Mouse (Mus musculus): ENCODE data around the gene Fip1l1. TPM values are rescaled to one million over a fixed set of nuclear protein-coding genes. Genes with fewer than 3 reads are reported as not detected.

Fip1l1 gene
- total RNA-seq, 4 experiments from 2014 or later = 60.7 to 70.3 (median 65.0) TPM

- DNase-seq (ENCODE audit: low spot score in 2 of 2) = no peak
Observed at GRCm38 (mm10) chr5:74613491-74614151, 78.4 kb downstream of the Fip1l1 start.

- DNase-seq (ENCODE audit: low spot score in 2 of 2) = no peak
Observed at GRCm38 (mm10) chr5:74617816-74618572, 82.7 kb downstream of the Fip1l1 start.

GRCm38 (mm10) chr5:74618573-74619059 is 83.4 kb downstream of the Fip1l1 start:
- no peak for DNase-seq (ENCODE audit: low spot score in 2 of 2)

- no peak for DNase-seq (ENCODE audit: low spot score in 2 of 2)
Observed at GRCm38 (mm10) chr5:74621691-74622470, 86.6 kb downstream of the Fip1l1 start.

GRCm38 (mm10) chr5:74623316-74624000 is 88.2 kb downstream of the Fip1l1 start:
- no peak for DNase-seq (ENCODE audit: low spot score in 2 of 2)

- no peak for DNase-seq (ENCODE audit: low spot score in 2 of 2)
Observed at GRCm38 (mm10) chr5:74624385-74624784, 89.1 kb downstream of the Fip1l1 start.

- no peak for DNase-seq (ENCODE audit: low spot score in 2 of 2)
Observed at GRCm38 (mm10) chr5:74628001-74628400, 92.8 kb downstream of the Fip1l1 start.

- DNase-seq (ENCODE audit: low spot score in 2 of 2) = no peak
Observed at GRCm38 (mm10) chr5:74632369-74633114, 97.3 kb downstream of the Fip1l1 start.

GRCm38 (mm10) chr5:74633453-74633852 is 98.2 kb downstream of the Fip1l1 start:
- no peak for DNase-seq (ENCODE audit: low spot score in 2 of 2)

- no peak for DNase-seq (ENCODE audit: low spot score in 2 of 2)
Observed at GRCm38 (mm10) chr5:74634391-74634790, 99.1 kb downstream of the Fip1l1 start.

GRCm38 (mm10) chr5:74639516-74639915 is 104.3 kb downstream of the Fip1l1 start:
- no peak for DNase-seq (ENCODE audit: low spot score in 2 of 2)

- no peak for DNase-seq (ENCODE audit: low spot score in 2 of 2)
Observed at GRCm38 (mm10) chr5:74640504-74640903, 105.3 kb downstream of the Fip1l1 start.

GRCm38 (mm10) chr5:74641000-74641399 is 105.8 kb downstream of the Fip1l1 start:
- DNase-seq (ENCODE audit: low spot score in 2 of 2) = peak in 1 of 2 experiments; percentile 8

- DNase-seq (ENCODE audit: low spot score in 2 of 2) = no peak
Observed at GRCm38 (mm10) chr5:74642291-74642690, 107.0 kb downstream of the Fip1l1 start.

GRCm38 (mm10) chr5:74647584-74647984 is 112.3 kb downstream of the Fip1l1 start:
- DNase-seq (ENCODE audit: low spot score in 2 of 2) = no peak

GRCm38 (mm10) chr5:74648216-74648615 is 113.0 kb downstream of the Fip1l1 start:
- no peak for DNase-seq (ENCODE audit: low spot score in 2 of 2)

Data from left cerebral cortex, adult 8-10 months (tissue).